Mouse (Mus musculus): ENCODE data around the gene Crybb2. TPM values are rescaled to one million over a fixed set of nuclear protein-coding genes. Genes with fewer than 3 reads are reported as not detected.

The Crybb2 gene
- polyA plus RNA-seq, 1 experiment from 2014 or later: not detected

DNA sequence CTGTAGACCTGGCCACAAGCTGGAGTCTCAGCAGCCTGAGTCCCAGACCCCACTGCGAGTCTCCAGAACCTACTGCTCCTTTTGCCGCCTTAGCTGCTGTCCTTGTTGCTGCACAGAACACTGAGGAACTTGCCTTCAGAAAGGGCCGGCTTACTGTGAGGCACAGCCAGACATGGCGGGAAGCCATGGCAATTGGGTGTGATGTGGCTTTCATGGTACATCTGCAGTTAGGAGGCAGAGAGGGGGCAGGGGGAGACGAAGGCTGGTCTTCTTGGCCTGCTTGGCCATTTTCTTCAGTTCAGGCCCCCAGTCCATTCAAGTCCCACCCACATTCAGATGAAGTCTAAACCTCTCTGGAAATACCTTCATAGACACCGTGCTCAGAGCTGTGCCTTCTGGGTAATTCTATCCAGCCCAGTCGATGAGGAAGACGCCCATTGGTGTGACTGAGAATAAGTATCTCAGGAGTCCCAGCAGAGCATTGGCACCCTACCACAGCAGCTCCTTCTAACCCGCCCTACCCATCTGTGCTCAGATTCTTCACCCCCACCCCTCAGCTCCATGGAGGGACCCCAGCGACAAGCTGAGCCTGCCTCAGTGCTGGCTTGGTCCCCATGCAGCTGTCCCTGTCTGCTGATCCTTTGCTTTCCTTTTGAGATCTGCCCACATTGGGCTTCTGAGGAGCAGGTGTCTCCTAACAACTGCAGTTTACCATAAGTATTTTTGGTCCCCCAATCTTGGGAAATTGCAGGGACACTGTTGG is 24.2 kb downstream of the Crybb2 start:
- WGBS: 92% methylated on average over 10 of the region's 10 CpGs

DNA sequence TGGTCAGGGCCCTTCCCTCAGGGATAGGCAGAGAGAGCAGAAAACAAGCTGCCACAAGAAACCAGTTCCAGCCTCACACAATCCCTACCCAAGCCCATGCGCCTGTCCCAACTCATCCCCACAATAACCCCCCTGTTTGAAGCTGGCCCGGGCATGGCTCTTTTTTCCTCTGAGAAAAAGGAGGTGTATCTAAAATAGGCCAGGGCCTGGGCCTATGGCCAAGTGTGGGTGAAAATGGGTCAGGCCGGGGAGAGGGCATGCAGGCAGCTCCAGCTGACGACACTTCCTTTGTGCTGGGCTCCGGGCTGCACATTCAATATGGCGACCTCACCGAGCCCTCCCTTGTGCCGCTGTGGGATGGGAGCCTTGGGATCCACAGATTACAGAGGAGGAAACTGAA is 26.4 kb downstream of the Crybb2 start:
- peak overlapping the region; percentile 69 for H3K27ac ChIP-seq (replicated peaks)
- peaks cover 21% of the 10 kb centered on the region for H3K4me1 ChIP-seq
- H3K4me3 ChIP-seq: no peak overlapping the region
- H3K9me3 ChIP-seq (replicated peaks): no peaks in the 10 kb centered on the region
- DNase-seq (ENCODE audit: low spot score): no peak
- no peaks in the 10 kb centered on the region for H3K36me3 ChIP-seq
- H3K27me3 ChIP-seq (ENCODE audit: low read depth, poor library complexity, severe bottlenecking): no peaks in the 10 kb centered on the region
- 92% methylated on average over 8 of the region's 8 CpGs for WGBS

More for the DNA sequence above, 24.2 kb downstream of the Crybb2 start:
- H3K9me3 ChIP-seq (replicated peaks): no peaks in the 10 kb centered on the region
- no peak for DNase-seq (ENCODE audit: low spot score)
- H3K4me1 ChIP-seq: peaks cover 31% of the 10 kb centered on the region
- H3K36me3 ChIP-seq: no peaks in the 10 kb centered on the region
- H3K27me3 ChIP-seq (ENCODE audit: low read depth, poor library complexity, severe bottlenecking): no peaks in the 10 kb centered on the region
- 0 out of 2 replicates have a peak overlapping the region, but pooled peaks have one; percentile 35 for H3K27ac ChIP-seq (replicated peaks)
- H3K4me3 ChIP-seq: no peak overlapping the region

DNA sequence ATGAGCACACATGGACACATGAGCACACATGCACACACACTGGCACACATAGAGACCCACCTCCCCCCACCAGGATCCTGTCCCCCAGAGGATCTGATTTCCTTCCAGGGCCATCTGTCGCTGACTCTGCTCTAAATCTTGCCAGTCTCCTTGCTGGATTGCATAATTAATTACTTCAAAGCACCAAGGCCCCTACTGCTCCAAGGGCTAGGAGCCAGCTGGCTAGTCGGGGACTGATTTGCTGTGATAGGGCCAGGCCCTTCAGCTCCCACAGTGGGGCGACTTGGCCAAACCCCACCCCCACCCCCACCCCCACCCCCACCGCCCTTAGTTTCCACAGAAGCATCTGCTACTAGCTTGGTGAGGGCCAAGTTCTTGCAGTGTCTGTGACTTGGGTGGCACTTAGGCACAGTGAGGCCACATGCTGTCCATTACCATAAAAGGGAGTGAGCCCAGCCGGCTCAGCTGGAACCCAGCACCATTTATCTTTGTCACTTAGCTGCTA is 28.3 kb downstream of the Crybb2 start:
- 14% methylated on average over 5 of the region's 5 CpGs for WGBS
- no peaks in the 10 kb centered on the region for H3K27me3 ChIP-seq (ENCODE audit: low read depth, poor library complexity, severe bottlenecking)
- no peaks in the 10 kb centered on the region for H3K36me3 ChIP-seq
- no peak overlapping the region for H3K4me3 ChIP-seq
- DNase-seq (ENCODE audit: low spot score): peak; percentile 53
- peak overlapping the region; percentile 81 for H3K27ac ChIP-seq (replicated peaks)
- H3K4me1 ChIP-seq: peaks cover 24% of the 10 kb centered on the region
- H3K9me3 ChIP-seq (replicated peaks): no peaks in the 10 kb centered on the region

DNA sequence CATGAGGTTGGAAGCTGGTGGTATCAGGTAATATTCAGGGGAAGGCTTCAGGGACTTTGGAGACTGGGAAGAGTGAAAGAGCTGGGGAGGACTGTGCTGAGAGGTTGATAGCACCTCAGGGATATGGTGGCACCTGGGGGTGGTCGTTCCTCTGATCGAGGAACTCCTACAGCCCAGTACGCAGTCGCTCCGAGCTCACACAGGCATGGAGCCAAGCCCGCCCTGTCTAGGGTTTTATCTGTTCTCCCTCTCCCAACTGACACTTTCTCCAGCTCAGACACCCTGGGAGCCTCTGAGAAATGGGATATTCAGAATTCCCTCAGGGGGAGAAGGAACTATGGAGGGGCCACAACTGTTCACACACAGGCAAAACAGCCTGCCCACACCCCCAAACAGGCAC is 29.1 kb downstream of the Crybb2 start:
- DNase-seq (ENCODE audit: low spot score): no peak
- 88% methylated on average over 6 of the region's 6 CpGs for WGBS
- H3K36me3 ChIP-seq: no peaks in the 10 kb centered on the region
- H3K9me3 ChIP-seq (replicated peaks): no peaks in the 10 kb centered on the region
- no peaks in the 10 kb centered on the region for H3K27me3 ChIP-seq (ENCODE audit: low read depth, poor library complexity, severe bottlenecking)
- H3K4me1 ChIP-seq: peaks cover 26% of the 10 kb centered on the region
- peak overlapping the region; percentile 81 for H3K27ac ChIP-seq (replicated peaks)
- no peak overlapping the region for H3K4me3 ChIP-seq

DNA sequence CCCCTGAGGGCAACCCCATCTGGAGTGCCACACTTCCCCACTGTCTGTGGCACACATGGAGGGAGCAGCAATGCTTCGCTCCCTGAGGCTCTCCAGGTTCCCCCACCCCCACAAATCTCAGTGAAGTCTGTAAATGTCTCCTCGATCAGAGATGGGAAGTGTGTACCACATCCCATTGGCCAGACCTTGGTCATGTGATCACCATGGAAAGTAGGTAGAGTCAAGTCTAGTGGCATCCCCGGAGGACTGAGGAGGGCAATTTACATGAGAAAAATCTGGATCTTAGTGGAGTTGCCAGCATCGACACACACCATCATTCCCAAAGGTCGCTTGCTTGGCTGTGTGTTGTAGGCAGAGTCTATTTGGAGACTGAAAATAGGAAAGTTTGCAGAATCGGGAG is 31.3 kb downstream of the Crybb2 start:
- Histone ChIP-seq H3K9me3 (replicated peaks) (no peaks in the 10 kb centered on the region), H3K36me3 (no peaks in the 10 kb centered on the region), H3K4me3 (no peak overlapping the region), H3K27me3 (ENCODE audit: low read depth, poor library complexity, severe bottlenecking) (no peaks in the 10 kb centered on the region), H3K27ac (replicated peaks) (peak overlapping the region; percentile 49; the same call in 1 of the 2 replicates), H3K4me1 (peaks cover 34% of the 10 kb centered on the region)
- WGBS: 86% methylated on average over 6 of the region's 6 CpGs
- DNase-seq (ENCODE audit: low spot score): no peak

DNA sequence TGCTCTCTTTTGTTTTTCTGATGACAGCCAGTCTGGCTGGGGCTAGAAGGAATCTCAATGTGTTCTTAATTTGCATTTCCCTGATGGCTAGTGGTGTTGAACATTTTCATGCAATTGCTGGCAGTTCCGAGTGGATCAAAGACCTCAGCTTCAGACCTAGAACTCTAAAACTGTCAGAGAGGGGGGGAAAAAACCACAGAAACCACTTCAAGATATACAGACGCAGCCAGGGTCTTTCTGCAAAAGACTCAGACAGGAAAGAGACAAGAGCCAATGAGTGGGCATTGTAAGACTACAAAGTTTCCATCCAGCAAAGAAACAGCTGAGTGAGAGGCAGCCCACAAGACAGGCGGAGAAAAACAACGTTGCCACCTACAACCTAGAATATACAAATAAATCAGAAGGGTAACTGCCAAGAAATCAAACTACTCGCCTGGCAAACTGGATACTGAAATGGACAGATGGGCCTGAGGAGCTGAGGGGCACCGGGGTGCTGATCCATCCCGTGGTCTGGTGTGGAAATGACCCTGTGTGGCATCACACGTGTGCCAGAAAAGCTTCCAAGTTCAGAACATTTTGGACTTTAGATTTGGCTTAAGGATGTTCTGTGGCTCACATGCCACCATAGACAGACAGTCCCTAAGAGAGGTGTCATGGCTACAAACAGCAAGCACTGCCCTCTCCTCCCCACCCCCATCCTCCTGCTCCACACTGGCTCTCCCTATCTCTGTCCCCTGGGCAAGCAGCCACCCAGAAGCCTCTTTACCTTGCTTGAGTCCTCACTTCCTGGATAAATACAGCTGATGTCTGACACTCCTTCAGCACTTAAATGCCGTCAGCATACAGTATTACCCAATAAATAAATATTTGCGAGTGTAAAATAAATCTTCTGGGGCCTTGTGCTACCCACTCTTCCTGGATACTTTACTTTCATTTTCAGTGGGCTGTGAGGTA is 34.5 kb downstream of the Crybb2 start:
- H3K9me3 ChIP-seq (replicated peaks): no peaks in the 10 kb centered on the region
- no peak for DNase-seq (ENCODE audit: low spot score)
- H3K27me3 ChIP-seq (ENCODE audit: low read depth, poor library complexity, severe bottlenecking): no peaks in the 10 kb centered on the region
- H3K4me3 ChIP-seq: no peak overlapping the region
- no peak overlapping the region for H3K27ac ChIP-seq (replicated peaks)
- WGBS: 81% methylated on average over 10 of the region's 10 CpGs
- H3K4me1 ChIP-seq: peaks cover 23% of the 10 kb centered on the region
- H3K36me3 ChIP-seq: no peaks in the 10 kb centered on the region

DNA sequence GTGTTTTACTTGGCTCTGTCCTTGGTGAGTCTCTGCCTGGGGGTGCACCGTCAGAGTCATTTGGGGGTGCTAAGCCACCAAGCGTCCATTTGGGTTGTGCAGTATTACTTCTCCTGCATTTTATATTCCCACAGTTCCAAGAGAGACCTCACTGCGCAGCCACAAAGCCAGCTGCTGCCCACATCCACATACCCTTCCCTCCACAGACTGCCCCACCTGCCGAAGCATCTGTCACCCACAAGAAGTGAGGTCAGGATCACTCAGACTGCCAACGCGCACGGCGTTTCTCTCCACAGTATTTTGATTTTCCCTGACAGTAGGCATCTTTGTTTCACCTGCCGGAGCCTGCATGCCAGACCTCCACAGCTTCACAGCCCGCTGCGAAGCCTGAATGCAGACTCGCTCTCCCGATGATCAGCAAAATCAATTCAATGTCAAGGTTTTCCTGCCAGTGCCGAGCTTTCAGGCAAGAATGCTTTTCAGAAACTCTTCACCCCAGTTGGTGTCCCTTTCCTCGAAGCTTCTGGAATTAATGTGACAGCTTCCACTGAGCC is 38.6 kb downstream of the Crybb2 start:
- Histone ChIP-seq H3K36me3 (no peaks in the 10 kb centered on the region), H3K4me3 (no peak overlapping the region), H3K4me1 (peaks cover 17% of the 10 kb centered on the region), H3K27me3 (ENCODE audit: low read depth, poor library complexity, severe bottlenecking) (no peaks in the 10 kb centered on the region), H3K27ac (replicated peaks) (peak overlapping the region; percentile 42; the same call in 1 of the 2 replicates), H3K9me3 (replicated peaks) (no peaks in the 10 kb centered on the region)
- no peak for DNase-seq (ENCODE audit: low spot score)
- 76% methylated on average over 15 of the region's 15 CpGs for WGBS

DNA sequence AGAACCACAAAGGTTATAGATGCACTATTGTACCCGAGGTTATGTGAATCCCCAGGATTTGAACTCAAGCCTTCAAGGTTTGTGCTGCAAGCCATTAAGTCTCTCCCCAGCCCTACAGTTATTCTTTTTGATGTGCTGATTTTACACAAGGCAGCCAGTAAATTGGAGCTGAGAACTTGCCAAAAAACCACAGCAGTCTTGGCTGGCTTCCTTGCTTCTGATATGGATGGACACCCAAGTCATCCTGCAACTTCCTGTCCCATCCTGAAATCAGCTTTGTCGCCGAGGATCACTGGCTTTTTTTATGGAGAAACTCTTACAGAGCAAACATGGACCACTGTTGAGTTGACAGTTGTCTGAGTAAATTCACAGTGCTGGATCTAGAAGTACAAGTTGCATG is 39.8 kb downstream of the Crybb2 start:
- no peak for DNase-seq (ENCODE audit: low spot score)
- H3K27me3 ChIP-seq (ENCODE audit: low read depth, poor library complexity, severe bottlenecking): no peaks in the 10 kb centered on the region
- H3K9me3 ChIP-seq (replicated peaks): no peaks in the 10 kb centered on the region
- 78% methylated on average over 3 of the region's 3 CpGs for WGBS
- H3K4me3 ChIP-seq: no peak overlapping the region
- H3K27ac ChIP-seq (replicated peaks): no peak overlapping the region
- peaks cover 13% of the 10 kb centered on the region for H3K4me1 ChIP-seq
- no peaks in the 10 kb centered on the region for H3K36me3 ChIP-seq

DNA sequence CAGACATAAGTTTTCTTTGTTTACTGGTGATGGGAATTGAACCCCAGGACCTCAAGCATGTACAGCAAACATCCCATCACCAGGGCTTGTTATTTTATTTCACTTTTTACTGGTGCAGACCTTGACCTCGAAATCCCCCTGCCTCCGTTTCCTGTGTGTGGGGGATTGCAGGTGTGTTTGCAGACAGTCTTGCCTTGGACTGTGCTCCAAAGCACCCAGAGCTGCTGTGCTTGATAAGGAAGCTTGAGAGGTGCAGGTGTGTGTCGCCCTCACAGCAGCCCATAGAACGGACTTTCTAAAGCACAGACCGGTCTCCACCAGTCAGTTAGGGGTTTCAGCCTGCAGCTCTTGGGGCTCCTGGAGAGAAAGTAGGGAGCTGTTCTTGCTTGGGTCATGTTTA is 43.2 kb downstream of the Crybb2 start:
- 84% methylated on average over 5 of the region's 5 CpGs for WGBS
- H3K27ac ChIP-seq (replicated peaks): no peak overlapping the region
- DNase-seq (ENCODE audit: low spot score): no peak
- H3K4me3 ChIP-seq: no peak overlapping the region
- H3K9me3 ChIP-seq (replicated peaks): no peaks in the 10 kb centered on the region
- peaks cover 4% of the 10 kb centered on the region; the same call in 1 of the 2 replicates for H3K27me3 ChIP-seq (ENCODE audit: low read depth, poor library complexity, severe bottlenecking)
- H3K36me3 ChIP-seq: no peaks in the 10 kb centered on the region
- H3K4me1 ChIP-seq: peaks cover 34% of the 10 kb centered on the region

DNA sequence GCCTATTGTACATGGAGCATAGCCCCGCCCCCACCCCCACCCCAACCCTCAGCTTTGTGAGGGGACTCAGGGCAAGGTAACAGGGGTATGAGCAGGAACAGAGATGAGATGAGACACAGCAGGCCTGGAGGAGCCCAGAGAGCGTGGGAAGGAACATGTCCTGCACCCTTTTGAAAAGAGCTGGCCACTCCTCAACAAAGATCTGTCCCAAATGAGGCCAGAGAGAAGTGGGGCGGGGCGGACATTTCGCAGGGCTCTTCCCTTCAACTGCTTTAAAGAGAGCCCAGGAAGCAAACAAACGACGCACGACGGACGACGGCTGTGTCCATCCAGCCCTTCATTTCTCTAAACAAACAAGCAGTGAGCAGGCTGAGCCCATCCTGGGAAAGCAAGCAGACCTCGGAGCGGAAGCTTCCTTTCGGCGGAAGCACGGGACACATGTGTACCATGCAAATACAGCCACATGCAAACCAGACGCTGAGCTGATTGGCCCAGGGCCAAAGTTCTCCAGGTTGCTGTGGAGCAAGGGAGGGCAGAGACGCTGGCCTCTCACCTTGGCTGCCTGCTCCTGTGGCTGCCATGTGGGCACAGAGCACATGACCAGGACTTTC is 45.7 kb downstream of the Crybb2 start:
- Histone ChIP-seq H3K36me3 (no peaks in the 10 kb centered on the region), H3K27ac (replicated peaks) (peak overlapping the region; percentile 63), H3K4me1 (peaks cover 25% of the 10 kb centered on the region), H3K27me3 (ENCODE audit: low read depth, poor library complexity, severe bottlenecking) (peaks cover 4% of the 10 kb centered on the region; the same call in 1 of the 2 replicates), H3K9me3 (replicated peaks) (no peaks in the 10 kb centered on the region), H3K4me3 (peak overlapping the region; percentile 20; the same call in 1 of the 2 replicates)
- WGBS: 44% methylated on average over 18 of the region's 18 CpGs
- DNase-seq (ENCODE audit: low spot score): peak; percentile 31

DNA sequence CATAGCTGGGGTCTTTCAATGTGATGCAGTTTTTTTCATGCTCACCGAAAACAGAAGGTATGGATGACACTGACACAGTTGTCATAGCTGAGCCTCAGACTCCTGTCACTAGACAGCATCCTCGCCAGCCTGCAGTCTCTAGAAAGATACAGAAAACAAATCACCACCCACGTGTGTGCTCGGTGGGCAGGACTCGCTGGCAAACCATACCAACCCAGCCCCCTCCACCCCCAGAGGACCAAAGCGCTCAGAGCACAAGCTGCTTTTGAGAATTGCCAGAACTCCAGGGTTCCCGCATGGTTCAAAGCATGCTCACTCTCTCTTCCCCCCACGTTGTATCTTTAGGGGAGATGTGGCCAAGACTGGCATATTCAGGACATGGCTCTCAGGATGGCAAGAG is 51.7 kb downstream of the Crybb2 start:
- Histone ChIP-seq H3K27ac (replicated peaks) (no peak overlapping the region), H3K27me3 (ENCODE audit: low read depth, poor library complexity, severe bottlenecking) (peaks cover 32% of the 10 kb centered on the region), H3K36me3 (no peaks in the 10 kb centered on the region), H3K4me3 (no peak overlapping the region), H3K4me1 (peaks cover 29% of the 10 kb centered on the region), H3K9me3 (replicated peaks) (no peaks in the 10 kb centered on the region)
- DNase-seq (ENCODE audit: low spot score): no peak
- WGBS: 71% methylated on average over 8 of the region's 8 CpGs

DNA sequence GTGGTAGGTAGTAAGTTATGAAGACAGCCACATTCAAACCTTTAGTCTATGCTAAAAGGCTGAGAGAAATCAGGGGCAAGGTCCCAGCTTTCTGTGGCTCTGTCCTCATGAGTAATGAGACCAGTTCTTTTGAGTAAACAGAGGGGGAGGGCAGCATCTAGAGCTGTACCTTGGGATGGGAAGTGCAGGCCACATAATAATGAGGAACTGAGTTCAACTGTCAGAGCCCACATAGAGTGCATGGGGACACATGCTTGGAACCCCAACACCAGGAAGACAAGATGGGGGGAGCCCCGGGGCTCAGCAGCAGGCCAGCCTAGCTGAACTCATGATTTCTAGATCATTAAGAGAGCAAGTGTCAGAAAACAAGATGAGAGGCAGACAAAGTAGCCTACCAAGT is 52.9 kb downstream of the Crybb2 start:
- 87% methylated on average over 1 of the region's 1 CpGs for WGBS
- no peak overlapping the region for H3K4me3 ChIP-seq
- H3K36me3 ChIP-seq: no peaks in the 10 kb centered on the region
- H3K9me3 ChIP-seq (replicated peaks): no peaks in the 10 kb centered on the region
- peaks cover 32% of the 10 kb centered on the region for H3K27me3 ChIP-seq (ENCODE audit: low read depth, poor library complexity, severe bottlenecking)
- H3K27ac ChIP-seq (replicated peaks): no peak overlapping the region
- DNase-seq (ENCODE audit: low spot score): no peak
- peaks cover 26% of the 10 kb centered on the region for H3K4me1 ChIP-seq
